Mouse (Mus musculus) left cerebral cortex, postnatal 14 days (tissue): ENCODE measurements around the gene Plin1. TPM values are rescaled to one million over a fixed set of nuclear protein-coding genes. Genes with fewer than 3 reads are reported as not detected.
A peak's percentile ranks its signal among the peaks of the same experiment; 100 is the strongest.

Source experiments
- DNase-seq, 2 experiments: peaks; one replicate each; pipeline ENCODE4 v3.0.0; 2021 to 2022; ENCODE audit warnings: low spot score in 2 of 2, mixed read lengths in 1 of 2
- intact Hi-C: fragments of 180-260 bp; cut with DNase I; formaldehyde crosslinking; loops from one replicate; pipeline ENCODE4 v1.15.1; 2025
- total RNA-seq, 2 experiments: library from RNA; stranded (reverse); gene quantifications; 2 replicates each; pipeline ENCODE4 v1.2.3; 2021

The Plin1 gene
- total RNA-seq, 2 experiments from 2014 or later, result not detected

- intact Hi-C loops, result no loop called here
- no peak for DNase-seq
These were observed 9.6 kb upstream of the Plin1 start for GRCm38 (mm10) chr7:79742277-79742658.

- intact Hi-C loops, result no loop called here
- no peak for DNase-seq
These were observed 7.6 kb upstream of the Plin1 start for GRCm38 (mm10) chr7:79740279-79740678.

- intact Hi-C loops, result no loop called here
- no peak for DNase-seq
These were observed 6.2 kb upstream of the Plin1 start for GRCm38 (mm10) chr7:79738913-79739312.

GRCm38 (mm10) chr7:79736511-79736910 is 3.8 kb upstream of the Plin1 start:
- intact Hi-C loops, result no loop called here
- no peak for DNase-seq

GRCm38 (mm10) chr7:79734563-79734962 is 1.9 kb upstream of the Plin1 start:
- intact Hi-C loops, result no loop called here
- no peak for DNase-seq

- DNase-seq, result no peak
- intact Hi-C loops, result no loop called here
These were observed 1.3 kb downstream of the Plin1 start for GRCm38 (mm10) chr7:79731438-79731837.

- no peak for DNase-seq
- intact Hi-C loops, result loop anchor here (2.0 to 10.0 kb wide), 2 partner anchors 117 to 235 kb away; no protein-coding TSS in a partner anchor
These were observed 2.8 kb downstream of the Plin1 start for GRCm38 (mm10) chr7:79729743-79730370.

- intact Hi-C loops, result loop anchor here (2.0 to 10.0 kb wide), 2 partner anchors 116 to 234 kb away; no protein-coding TSS in a partner anchor
- peak; percentile 74 to 79 for DNase-seq
These were observed 3.5 kb downstream of the Plin1 start for GRCm38 (mm10) chr7:79729169-79729568.

- peak; percentile 58 to 67 for DNase-seq
- intact Hi-C loops, result loop anchor here (2.0 to 10.0 kb wide), 2 partner anchors 115 to 233 kb away; no protein-coding TSS in a partner anchor
These were observed 4.5 kb downstream of the Plin1 start for GRCm38 (mm10) chr7:79728219-79728618.

GRCm38 (mm10) chr7:79727091-79727490 is 5.6 kb downstream of the Plin1 start:
- intact Hi-C loops, result loop anchor here (10.0 kb wide), 1 partner anchor 232 kb away; no protein-coding TSS in a partner anchor
- DNase-seq, result peak; percentile 47 to 57

GRCm38 (mm10) chr7:79721386-79721977 is 11.2 kb downstream of the Plin1 start:
- intact Hi-C loops, result loop anchor here (5.0 to 10.0 kb wide), 2 partner anchors 59 to 227 kb away; partner anchors contain the start of gene Ticrr
- peak; percentile 46 to 47 for DNase-seq

- intact Hi-C loops, result no loop called here
- peak; percentile 47 to 50 for DNase-seq
These were observed 17.3 kb downstream of the Plin1 start, which contains the start of gene Kif7 for GRCm38 (mm10) chr7:79715187-79715981. Gene Kif7 (minus strand): TSS chr7:79715720.

- no peak for DNase-seq
- intact Hi-C loops, result no loop called here
These were observed 21.9 kb downstream of the Plin1 start for GRCm38 (mm10) chr7:79710831-79711230.

- intact Hi-C loops, result no loop called here
- peak; percentile 69 to 78 for DNase-seq
These were observed 22.5 kb downstream of the Plin1 start for GRCm38 (mm10) chr7:79710130-79710607.

GRCm38 (mm10) chr7:79705210-79705609 is 27.5 kb downstream of the Plin1 start:
- no peak for DNase-seq
- intact Hi-C loops, result no loop called here

- intact Hi-C loops, result no loop called here
These were observed 29.9 kb downstream of the Plin1 start for GRCm38 (mm10) chr7:79702755-79703154.

GRCm38 (mm10) chr7:79696495-79696894 is 36.2 kb downstream of the Plin1 start:
- DNase-seq, result no peak
- intact Hi-C loops, result no loop called here

More at GRCm38 (mm10) chr7:79702755-79703154, 29.9 kb downstream of the Plin1 start:
- DNase-seq, result no peak

GRCm38 (mm10) chr7:79680231-79680630 is 52.5 kb downstream of the Plin1 start:
- intact Hi-C loops, result no loop called here
- no peak for DNase-seq

GRCm38 (mm10) chr7:79679186-79679585 is 53.5 kb downstream of the Plin1 start:
- no peak for DNase-seq
- intact Hi-C loops, result no loop called here
